Mouse (Mus musculus) kidney, adult 10 weeks (tissue): ENCODE results near the gene Tent4a. TPM values are rescaled to one million over a fixed set of nuclear protein-coding genes. Genes with fewer than 3 reads are reported as not detected.

Experiments
- polyA plus RNA-seq: library from polyadenylated mRNA; stranded (reverse); fragments of 350-450 nt; fragmentation: Illumina TruSeq; extraction: RNeasy Lipid Tissue Mini Kit (QIAGEN cat#74804); gene quantifications from one replicate; pipeline ENCODE4 v1.2.3, GENCODE M21; 2014; ENCODE audit warnings: low read depth, low replicate concordance

Gene Tent4a
- 5.9 TPM for polyA plus RNA-seq

DNA sequence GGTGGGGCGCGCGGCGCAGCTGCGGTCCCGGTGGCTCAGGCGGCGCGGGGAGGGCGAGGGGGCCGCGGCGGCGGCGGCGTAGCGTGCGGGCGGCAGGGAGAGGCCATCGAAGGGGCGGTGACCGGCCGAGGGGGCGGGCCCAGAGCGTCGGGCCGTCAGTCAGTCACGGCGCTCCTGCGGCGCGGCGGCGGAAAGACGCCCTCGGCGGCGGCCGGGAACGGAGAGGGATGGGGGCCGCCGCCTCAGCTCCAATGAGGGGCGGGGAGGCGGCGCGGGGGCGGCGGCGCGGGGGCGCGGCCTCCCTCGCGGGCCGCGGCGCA, at the start of gene Tent4a:
Tent4a (minus strand) TSS at position 284 of the 320 bp plus-strand sequence.

DNA sequence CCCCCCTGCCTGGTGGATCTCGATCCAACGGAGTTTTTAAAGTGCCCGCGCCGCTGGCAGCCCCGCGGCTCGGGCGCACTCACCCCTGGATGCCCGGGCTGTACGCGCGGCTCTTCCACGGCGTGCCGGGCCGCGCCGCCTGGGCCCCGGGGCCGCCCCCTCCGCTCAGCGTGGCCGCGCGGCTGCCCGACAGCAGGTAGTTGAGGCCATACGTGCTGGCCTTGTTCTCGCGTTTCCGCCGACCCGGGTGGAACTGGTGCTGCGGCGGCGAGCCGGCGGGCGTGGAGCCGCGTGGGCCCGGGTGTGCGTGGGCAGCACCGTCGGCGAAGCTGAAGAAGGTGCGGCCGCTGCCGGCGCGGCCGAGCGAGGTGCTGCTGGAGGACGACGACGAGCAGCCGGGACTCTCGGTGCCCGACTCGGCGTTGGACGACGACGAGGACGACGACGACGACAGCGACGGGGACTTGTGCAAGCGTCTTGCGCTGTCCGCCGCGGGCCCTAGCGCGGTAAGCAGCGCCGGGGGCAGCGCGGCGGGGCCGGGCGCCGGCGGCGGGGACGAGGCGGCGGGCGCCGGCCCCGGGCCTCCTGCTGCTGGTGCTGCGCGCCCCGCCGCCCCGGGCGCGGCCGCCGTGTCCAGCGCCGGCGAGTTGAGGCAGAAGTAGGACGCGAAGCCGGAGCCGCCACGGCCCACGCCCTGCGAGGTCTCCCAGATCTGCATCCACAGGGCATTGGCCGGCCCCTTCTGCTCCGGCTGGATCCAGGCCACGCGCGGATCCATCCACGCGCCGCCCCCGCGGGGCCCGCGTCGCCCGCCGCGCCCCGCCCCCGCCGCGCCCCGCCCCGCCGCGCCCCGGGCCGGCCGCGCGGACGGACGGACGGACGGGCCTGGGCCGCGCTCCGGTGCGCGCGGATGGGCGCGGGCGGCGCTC, 748 bp downstream of the Tent4a start, which contains the start of gene Nsun2:
Nsun2 (plus strand) TSS at position 342 of the 929 bp plus-strand sequence.

Other genes starting within 250 kb of the Tent4a start
- 55.5 TPM for gene Nsun2, start 871 bp downstream of the Tent4a start, polyA plus RNA-seq
- 12.5 TPM for gene Srd5a1, start 76.8 kb upstream of the Tent4a start, polyA plus RNA-seq
- gene Ube2ql1, start 205.3 kb upstream of the Tent4a start, polyA plus RNA-seq = 0.69 TPM